Mouse (Mus musculus) urinary bladder, adult 18-20 months (tissue): ENCODE measurements around the gene Cfap126.

Experiments
- DNase-seq, 2 experiments: peaks; one replicate each; pipeline ENCODE4 v3.0.0; 2022; ENCODE audit warnings: low spot score in 2 of 2, mixed read lengths in 2 of 2

The Cfap126 gene

DNA sequence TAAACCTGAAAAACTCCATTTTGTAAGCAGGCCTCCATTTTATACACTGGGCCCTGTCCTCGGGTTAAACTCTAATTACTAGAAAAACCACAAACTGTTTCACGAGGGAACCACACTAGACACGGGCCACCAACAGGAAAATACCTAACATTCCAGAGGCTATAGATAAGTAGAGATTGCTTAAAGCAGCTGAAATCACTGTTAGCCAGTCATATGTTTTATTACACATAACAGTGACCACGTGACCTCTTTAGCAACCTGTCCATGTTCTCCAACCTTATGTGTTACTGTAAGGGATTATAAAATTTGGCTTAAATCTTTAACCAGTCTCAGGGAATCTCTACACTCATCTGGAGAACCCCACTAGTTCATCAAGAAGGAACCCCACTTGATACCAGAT is 19.3 kb upstream of the Cfap126 start:
- DNase-seq = no peak

DNA sequence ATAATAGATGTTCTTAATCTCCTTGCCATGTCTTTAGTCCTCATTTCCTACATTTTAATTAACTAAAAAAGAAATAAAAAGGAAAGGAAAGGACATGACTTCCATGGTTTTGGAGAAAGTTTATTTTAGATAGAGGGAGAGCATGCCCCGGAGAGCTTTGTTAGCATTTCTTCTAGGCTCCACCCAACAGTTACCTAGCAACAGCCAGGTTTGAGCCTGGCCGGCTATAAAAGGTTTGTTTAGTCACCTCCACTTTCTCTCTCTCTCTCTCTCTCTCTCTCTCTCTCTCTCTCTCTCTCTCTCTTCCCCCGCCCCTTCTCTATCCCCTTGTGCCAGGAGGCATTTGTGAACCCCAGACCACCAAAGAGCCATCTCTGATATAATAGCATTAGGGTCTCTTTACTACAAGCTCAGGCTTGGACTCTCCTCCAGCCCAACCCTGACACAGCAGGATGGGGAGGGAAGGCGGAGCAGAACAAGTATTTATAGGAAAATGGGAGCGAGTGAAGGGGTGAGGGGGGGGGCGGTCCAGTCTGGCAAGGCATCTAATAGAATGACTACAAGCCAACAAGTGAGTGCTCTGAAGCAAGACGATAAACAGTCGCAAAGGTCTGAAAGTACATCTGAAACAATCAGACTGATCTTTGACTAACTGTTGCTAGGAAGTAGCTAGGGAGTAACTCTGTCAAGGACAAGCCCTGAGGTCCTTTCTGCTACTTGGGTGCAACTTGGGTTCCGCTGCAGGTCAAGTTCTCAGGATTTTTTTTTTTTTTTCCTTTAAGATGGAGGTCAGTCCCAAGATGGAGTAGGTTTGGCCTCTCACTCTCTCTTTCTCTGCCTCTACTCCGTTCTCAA is 17.4 kb upstream of the Cfap126 start:
- no peak for DNase-seq

DNA sequence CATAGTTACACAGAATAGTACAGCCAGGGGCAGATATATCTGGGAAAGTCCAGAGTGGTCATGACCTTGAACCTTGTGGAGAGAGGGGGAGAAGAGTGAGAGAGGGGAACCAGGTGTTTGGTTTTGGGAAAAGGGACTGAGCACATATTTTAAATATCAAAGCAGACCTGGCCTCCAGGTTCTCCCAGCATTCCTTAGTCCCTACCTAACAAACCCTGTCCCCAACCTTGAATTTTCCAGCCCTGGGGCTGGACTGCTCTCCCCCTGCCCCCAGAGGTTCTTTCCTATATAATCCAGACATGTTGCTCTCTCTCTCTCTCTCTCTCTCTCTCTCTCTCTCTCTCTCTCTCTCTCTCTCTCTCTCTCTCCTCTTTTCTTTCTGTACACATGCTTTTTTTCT is 16.6 kb upstream of the Cfap126 start:
- DNase-seq = no peak

- DNase-seq = no peak
These were observed 16.1 kb upstream of the Cfap126 start for GRCm38 (mm10) chr1:171097612-171098011.

- no peak for DNase-seq
These were observed 12.7 kb upstream of the Cfap126 start for GRCm38 (mm10) chr1:171101033-171101432.

DNA sequence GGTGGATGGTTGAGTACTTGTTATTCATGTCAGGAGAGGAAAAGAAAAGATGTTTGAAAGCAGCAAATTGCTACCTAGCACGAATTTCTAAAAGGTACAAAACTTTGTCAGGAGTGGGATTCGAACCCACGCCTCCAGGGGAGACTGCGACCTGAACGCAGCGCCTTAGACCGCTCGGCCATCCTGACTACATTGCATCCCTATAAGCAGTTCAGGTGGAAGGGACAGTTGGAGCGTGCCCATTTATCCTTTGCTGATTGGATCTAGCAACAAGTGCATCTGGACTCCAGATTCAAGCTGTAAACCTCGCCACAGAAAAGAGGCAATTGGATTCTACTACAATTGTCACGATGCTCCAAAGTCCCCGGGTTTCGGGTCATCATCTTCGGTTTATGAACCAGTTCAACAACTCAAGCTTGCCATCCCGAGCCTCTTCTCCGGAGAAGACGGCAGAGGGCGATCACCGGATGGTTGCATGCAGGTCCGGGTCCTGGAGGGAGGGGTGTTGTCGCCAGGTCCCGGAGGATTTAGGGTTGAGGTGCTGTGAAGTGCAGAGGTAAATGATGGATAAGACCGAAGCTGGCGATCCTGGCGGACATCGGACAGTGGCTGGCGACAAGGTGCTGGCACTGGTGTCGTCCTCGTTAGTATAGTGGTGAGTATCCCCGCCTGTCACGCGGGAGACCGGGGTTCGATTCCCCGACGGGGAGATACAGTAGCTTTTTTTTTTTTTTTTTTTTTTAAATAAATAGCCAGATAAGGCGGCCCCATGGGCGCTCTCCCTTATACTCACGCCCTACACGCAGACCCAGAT is 11.8 kb upstream of the Cfap126 start:
- DNase-seq = peak; percentile 77 to 94

- peak; percentile 73 to 76 for DNase-seq
These were observed 11.1 kb upstream of the Cfap126 start for GRCm38 (mm10) chr1:171102547-171103177.

DNA sequence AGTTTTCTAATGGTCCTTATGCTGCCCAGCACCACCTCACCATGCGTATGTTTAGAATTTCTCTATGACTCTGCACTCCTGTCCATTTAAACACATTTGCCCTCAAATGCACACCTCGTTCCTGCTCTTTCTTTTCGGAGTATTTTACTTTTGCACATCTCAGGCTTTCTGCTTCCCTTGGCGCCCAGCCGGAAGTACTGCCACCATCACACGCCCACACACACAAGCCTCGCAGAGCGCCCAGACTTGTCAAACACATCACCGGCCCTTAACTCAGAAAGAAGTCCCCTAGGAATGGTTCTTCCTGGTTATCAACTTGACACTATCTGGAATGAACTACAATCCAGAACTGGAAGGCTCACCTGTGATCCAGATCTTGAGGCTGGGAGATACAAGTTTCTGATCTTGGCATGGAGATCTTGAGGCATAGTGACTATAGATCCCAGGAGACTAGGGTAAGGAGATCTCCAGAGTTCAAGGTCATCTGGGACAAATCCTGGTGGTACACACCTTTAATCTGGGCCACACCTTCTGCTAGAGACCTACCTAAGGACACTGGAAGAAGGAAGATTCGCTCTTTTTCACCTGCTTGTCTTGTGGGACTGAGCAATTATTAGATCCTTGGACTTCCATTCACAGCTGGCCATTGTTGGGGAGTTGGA is 10.4 kb upstream of the Cfap126 start:
- DNase-seq = no peak

- DNase-seq = no peak
These were observed 8.5 kb upstream of the Cfap126 start for GRCm38 (mm10) chr1:171105226-171105625.

DNA sequence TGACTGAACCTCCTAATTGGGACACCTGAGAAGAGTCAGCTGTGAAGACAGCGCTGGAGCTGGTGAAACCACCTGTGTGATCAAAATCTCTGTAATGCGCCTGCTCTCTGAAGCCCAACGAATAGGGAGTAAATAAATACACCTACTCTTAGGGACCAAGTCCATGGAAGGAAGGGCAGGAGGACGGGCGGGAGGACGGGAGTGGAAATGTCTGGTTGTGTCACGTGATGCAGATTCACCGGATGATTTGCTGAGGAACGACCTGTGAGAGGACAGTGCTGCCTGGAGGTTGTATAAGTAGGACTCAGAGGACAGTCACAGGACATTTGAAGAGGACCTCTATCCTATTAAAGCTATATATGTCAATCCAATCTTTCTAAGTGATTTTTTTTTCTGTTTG is 4.1 kb upstream of the Cfap126 start:
- no peak for DNase-seq

DNA sequence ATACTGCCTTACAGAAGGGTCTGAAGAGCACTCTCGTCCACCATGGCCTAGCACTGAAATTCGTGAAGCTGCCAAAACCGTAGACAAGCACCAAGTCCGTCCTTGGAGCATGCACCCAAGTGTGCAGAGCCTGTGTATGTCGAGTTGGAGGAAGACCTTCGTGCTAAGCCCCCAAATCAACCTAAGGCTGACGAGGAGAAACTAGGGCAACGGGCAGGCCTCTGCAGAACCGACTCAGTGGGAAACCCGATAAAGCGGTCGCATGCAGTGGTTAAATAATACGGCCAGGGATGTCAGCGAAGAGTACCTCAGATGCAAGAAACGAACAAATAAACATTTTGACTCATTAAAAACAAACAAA is 3.1 kb upstream of the Cfap126 start:
- DNase-seq = no peak

GRCm38 (mm10) chr1:171111020-171111780 is 2.5 kb upstream of the Cfap126 start:
- peak; percentile 86 to 88 for DNase-seq

DNA sequence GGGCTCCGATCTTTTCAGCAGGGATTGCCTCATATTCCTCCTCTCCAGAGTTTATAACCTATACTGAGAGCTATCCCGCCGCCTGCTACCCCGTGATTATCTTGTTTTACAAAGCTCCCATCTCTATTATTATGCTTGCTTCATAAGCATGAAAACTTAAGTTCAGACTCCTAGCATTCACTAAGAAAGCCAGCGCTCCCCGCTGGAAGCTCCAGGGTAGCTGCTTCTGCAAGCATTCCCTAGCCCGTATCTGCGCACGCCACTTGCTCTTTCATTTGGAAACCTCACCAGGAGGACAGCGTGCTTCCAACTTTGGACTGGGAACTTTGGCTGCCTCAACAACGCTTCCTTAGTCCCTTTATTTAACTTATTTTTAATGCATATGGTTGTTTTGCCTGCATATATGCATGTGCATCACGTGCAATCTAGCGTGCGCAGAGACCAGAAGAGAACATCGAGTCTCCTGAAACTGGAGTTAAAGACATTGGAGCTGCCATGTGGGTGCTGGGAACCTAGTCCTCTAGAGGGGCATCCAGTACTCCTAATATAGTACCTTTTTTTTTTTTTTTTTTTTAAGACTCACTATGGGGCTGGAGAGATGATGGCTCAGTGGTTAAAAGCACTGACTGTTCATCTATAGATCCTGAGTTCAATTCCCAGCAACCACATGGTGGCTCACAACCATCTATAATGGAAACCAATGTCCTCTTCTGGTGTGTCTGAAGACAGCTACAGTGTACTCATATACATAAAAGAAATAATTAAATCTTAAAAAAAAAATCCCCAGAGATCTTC is 1.7 kb upstream of the Cfap126 start:
- peak in 1 of 2 experiments; percentile 25 for DNase-seq

DNA sequence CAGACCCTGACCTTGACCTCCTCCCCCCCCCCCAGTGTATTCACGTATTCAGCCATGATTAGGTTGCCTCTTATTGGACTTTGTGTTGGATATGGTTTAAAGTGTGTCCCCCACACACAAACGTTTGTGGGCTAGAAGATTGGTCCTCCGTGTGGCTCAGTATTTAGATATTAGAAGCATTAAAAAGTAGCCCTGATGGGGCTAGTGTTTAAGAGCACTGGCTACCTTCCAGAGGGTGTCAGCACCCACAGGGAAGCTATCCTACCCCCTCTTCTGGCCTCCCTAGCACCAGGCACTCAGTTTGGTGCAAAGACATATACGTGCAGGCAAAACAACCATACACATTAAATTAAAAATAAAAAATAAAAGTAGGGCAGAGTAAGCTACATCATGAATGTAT is 732 bp upstream of the Cfap126 start:
- DNase-seq = no peak

DNA sequence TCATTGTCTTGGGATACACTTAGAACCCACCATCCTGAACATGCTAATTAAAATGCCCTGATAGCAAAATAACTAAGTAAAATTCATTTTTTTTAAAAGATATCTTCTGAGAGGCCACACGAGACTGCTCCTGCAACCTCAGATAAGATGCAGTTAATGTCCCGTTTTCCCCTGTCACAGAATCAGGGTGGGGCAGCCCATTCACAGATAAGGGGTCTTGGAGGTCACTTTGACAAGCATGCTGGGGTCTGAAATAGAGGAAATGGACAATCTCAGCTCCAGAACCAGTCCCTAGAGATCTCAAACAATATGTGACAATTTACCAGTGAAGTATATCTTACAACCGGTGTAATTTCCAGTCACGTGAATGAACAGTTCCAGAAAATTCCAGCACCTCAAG is 2.6 kb downstream of the Cfap126 start:
- DNase-seq = no peak

- DNase-seq = peak; percentile 24 to 36
These were observed 4.6 kb downstream of the Cfap126 start for GRCm38 (mm10) chr1:171118269-171118684.

DNA sequence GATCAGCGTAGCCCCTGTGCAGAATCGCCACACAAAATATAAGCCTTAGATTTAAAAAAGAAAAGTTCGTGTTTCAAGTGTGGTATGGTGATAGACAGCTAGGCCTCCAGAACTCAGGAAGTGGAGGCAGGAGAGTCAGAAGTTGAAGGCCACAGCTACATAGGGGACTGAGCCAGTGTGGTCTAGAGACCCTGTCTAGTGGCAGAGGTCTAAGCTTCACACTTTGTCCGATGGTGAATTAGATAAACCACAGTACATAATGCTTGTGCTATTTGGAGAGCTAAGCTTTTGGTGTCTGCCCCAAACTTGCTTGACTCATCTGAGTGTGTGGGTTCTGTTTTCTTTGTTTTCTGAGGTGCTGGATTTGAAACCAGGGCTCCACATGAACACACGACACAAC is 5.3 kb downstream of the Cfap126 start:
- DNase-seq = no peak

- DNase-seq = no peak
These were observed 5.7 kb downstream of the Cfap126 start for GRCm38 (mm10) chr1:171119405-171119804.

DNA sequence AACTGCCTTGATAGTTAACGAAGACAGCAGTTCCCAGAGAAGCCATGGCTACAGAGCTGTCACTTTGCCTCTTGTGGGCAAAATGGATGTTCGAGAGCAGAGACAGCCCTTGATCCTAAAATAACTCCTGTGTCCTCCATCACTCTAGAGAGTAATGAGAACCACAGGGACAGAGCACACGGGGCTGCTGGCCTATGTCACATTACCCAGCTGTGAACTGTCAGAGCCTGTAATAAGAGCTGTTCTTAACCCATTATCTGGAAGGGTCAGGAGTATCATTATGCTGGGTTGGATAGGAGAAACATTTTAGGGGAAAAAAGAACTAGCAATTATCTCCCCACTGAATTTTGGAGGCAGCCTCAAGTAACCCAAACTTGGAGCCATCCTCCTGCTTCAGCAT is 7.2 kb downstream of the Cfap126 start:
- no peak for DNase-seq

GRCm38 (mm10) chr1:171121839-171122238 is 8.1 kb downstream of the Cfap126 start:
- DNase-seq = no peak
